Mouse (Mus musculus): Measurements from ENCODE around the gene Entpd1. TPM values are rescaled to one million over a fixed set of nuclear protein-coding genes. Genes with fewer than 3 reads are reported as not detected.

Gene Entpd1
- polyA plus RNA-seq, 1 experiment from 2014 or later, result 8.6 TPM

- no peak for ATAC-seq (replicated peaks)
- Histone ChIP-seq H3K4me1 (peaks cover under 1% of the 10 kb centered on the region), H3K4me3 (no peak overlapping the region), H3K9me3 (no peaks in the 10 kb centered on the region), H3K36me3 (no peaks in the 10 kb centered on the region), H3K4me2 (replicated peaks) (no peak overlapping the region), H3K27ac (replicated peaks) (no peak overlapping the region), H3K27me3 (no peaks in the 10 kb centered on the region), H3K9ac (replicated peaks) (no peak overlapping the region)
- 79% methylated on average over 6 of the region's 6 CpGs for WGBS
Observed at GRCm38 (mm10) chr19:40716981-40717380, 104.8 kb downstream of the Entpd1 start.

GRCm38 (mm10) chr19:40719439-40720105, 107.4 kb downstream of the Entpd1 start:
- H3K4me3 ChIP-seq, result no peak overlapping the region
- H3K4me1 ChIP-seq, result peaks cover 5% of the 10 kb centered on the region
- no peak overlapping the region for H3K4me2 ChIP-seq (replicated peaks)
- no peaks in the 10 kb centered on the region for H3K27me3 ChIP-seq
- ATAC-seq (replicated peaks), result no peak
- H3K9me3 ChIP-seq, result no peaks in the 10 kb centered on the region
- 60% methylated on average over 11 of the region's 11 CpGs for WGBS
- no peak overlapping the region for H3K9ac ChIP-seq (replicated peaks)
- no peak overlapping the region for H3K27ac ChIP-seq (replicated peaks)
- H3K36me3 ChIP-seq, result no peaks in the 10 kb centered on the region

- WGBS, result 91% methylated on average over 12 of the region's 12 CpGs
Observed at GRCm38 (mm10) chr19:40720381-40720780, 108.2 kb downstream of the Entpd1 start.

GRCm38 (mm10) chr19:40722137-40723038, 110.2 kb downstream of the Entpd1 start:
- Histone ChIP-seq H3K27ac (replicated peaks) (peak overlapping the region; percentile 71), H3K4me2 (replicated peaks) (no peak overlapping the region)

More at GRCm38 (mm10) chr19:40720381-40720780, 108.2 kb downstream of the Entpd1 start:
- Histone ChIP-seq H3K27ac (replicated peaks) (no peak overlapping the region), H3K36me3 (no peaks in the 10 kb centered on the region), H3K4me2 (replicated peaks) (no peak overlapping the region), H3K4me1 (peaks cover 5% of the 10 kb centered on the region), H3K9me3 (no peaks in the 10 kb centered on the region), H3K4me3 (no peak overlapping the region), H3K27me3 (no peaks in the 10 kb centered on the region), H3K9ac (replicated peaks) (no peak overlapping the region)
- no peak for ATAC-seq (replicated peaks)

GRCm38 (mm10) chr19:40723516-40723915, 111.3 kb downstream of the Entpd1 start:
- Histone ChIP-seq H3K4me1 (peaks cover 5% of the 10 kb centered on the region), H3K9me3 (no peaks in the 10 kb centered on the region), H3K36me3 (no peaks in the 10 kb centered on the region), H3K27me3 (no peaks in the 10 kb centered on the region), H3K4me3 (no peak overlapping the region), H3K27ac (replicated peaks) (no peak overlapping the region), H3K9ac (replicated peaks) (no peak overlapping the region), H3K4me2 (replicated peaks) (no peak overlapping the region)
- no peak for ATAC-seq (replicated peaks)
- 67% methylated on average over 10 of the region's 10 CpGs for WGBS

More at GRCm38 (mm10) chr19:40722137-40723038, 110.2 kb downstream of the Entpd1 start:
- peak; percentile 85 for ATAC-seq (replicated peaks)
- Histone ChIP-seq H3K36me3 (no peaks in the 10 kb centered on the region), H3K4me1 (peaks cover 5% of the 10 kb centered on the region), H3K9me3 (no peaks in the 10 kb centered on the region), H3K9ac (replicated peaks) (no peak overlapping the region), H3K4me3 (no peak overlapping the region), H3K27me3 (no peaks in the 10 kb centered on the region)
- WGBS, result 48% methylated on average over 11 of the region's 11 CpGs

GRCm38 (mm10) chr19:40726148-40726547, 114.0 kb downstream of the Entpd1 start:
- Histone ChIP-seq H3K36me3 (no peaks in the 10 kb centered on the region), H3K9ac (replicated peaks) (no peak overlapping the region), H3K9me3 (no peaks in the 10 kb centered on the region), H3K4me2 (replicated peaks) (no peak overlapping the region), H3K27ac (replicated peaks) (no peak overlapping the region), H3K27me3 (no peaks in the 10 kb centered on the region), H3K4me3 (no peak overlapping the region), H3K4me1 (peaks cover 5% of the 10 kb centered on the region)
- ATAC-seq (replicated peaks), result no peak
- WGBS, result 81% methylated on average over 4 of the region's 4 CpGs

GRCm38 (mm10) chr19:40726614-40727013, 114.4 kb downstream of the Entpd1 start:
- 78% methylated on average over 2 of the region's 2 CpGs for WGBS
- Histone ChIP-seq H3K4me2 (replicated peaks) (no peak overlapping the region), H3K4me3 (no peak overlapping the region), H3K36me3 (no peaks in the 10 kb centered on the region), H3K4me1 (peaks cover 5% of the 10 kb centered on the region), H3K9me3 (no peaks in the 10 kb centered on the region), H3K27me3 (no peaks in the 10 kb centered on the region), H3K27ac (replicated peaks) (no peak overlapping the region), H3K9ac (replicated peaks) (no peak overlapping the region)
- no peak for ATAC-seq (replicated peaks)

- Histone ChIP-seq H3K27ac (replicated peaks) (no peak overlapping the region), H3K4me1 (no peaks in the 10 kb centered on the region), H3K9ac (replicated peaks) (no peak overlapping the region), H3K36me3 (no peaks in the 10 kb centered on the region), H3K9me3 (no peaks in the 10 kb centered on the region), H3K27me3 (no peaks in the 10 kb centered on the region), H3K4me3 (no peak overlapping the region), H3K4me2 (replicated peaks) (no peak overlapping the region)
- ATAC-seq (replicated peaks), result no peak
- 89% methylated on average over 4 of the region's 4 CpGs for whole genome bisulfite sequencing
Observed at GRCm38 (mm10) chr19:40728213-40728612, 116.0 kb downstream of the Entpd1 start.

GRCm38 (mm10) chr19:40728732-40729420, 116.7 kb downstream of the Entpd1 start:
- no peak overlapping the region for H3K4me2 ChIP-seq (replicated peaks)
- WGBS, result 67% methylated on average over 12 of the region's 12 CpGs

GRCm38 (mm10) chr19:40733409-40733808, 121.2 kb downstream of the Entpd1 start:
- WGBS, result 82% methylated on average over 10 of the region's 10 CpGs
- H3K27ac ChIP-seq (replicated peaks), result no peak overlapping the region

More at GRCm38 (mm10) chr19:40728732-40729420, 116.7 kb downstream of the Entpd1 start:
- no peak overlapping the region for H3K4me3 ChIP-seq
- H3K36me3 ChIP-seq, result no peaks in the 10 kb centered on the region
- H3K27ac ChIP-seq (replicated peaks), result no peak overlapping the region
- H3K9me3 ChIP-seq, result no peaks in the 10 kb centered on the region
- H3K27me3 ChIP-seq, result no peaks in the 10 kb centered on the region
- H3K9ac ChIP-seq (replicated peaks), result no peak overlapping the region
- no peaks in the 10 kb centered on the region for H3K4me1 ChIP-seq
- ATAC-seq (replicated peaks), result no peak

GRCm38 (mm10) chr19:40733849-40734248, 121.7 kb downstream of the Entpd1 start:
- Histone ChIP-seq H3K4me1 (peaks cover 14% of the 10 kb centered on the region), H3K4me2 (replicated peaks) (no peak overlapping the region), H3K27ac (replicated peaks) (no peak overlapping the region)

More at GRCm38 (mm10) chr19:40733409-40733808, 121.2 kb downstream of the Entpd1 start:
- H3K4me2 ChIP-seq (replicated peaks), result no peak overlapping the region
- H3K4me3 ChIP-seq, result no peak overlapping the region
- ATAC-seq (replicated peaks), result no peak
- H3K27me3 ChIP-seq, result no peaks in the 10 kb centered on the region
- H3K9ac ChIP-seq (replicated peaks), result no peak overlapping the region
- H3K9me3 ChIP-seq, result no peaks in the 10 kb centered on the region
- H3K36me3 ChIP-seq, result no peaks in the 10 kb centered on the region
- peaks cover 14% of the 10 kb centered on the region for H3K4me1 ChIP-seq

More at GRCm38 (mm10) chr19:40733849-40734248, 121.7 kb downstream of the Entpd1 start:
- Histone ChIP-seq H3K27me3 (no peaks in the 10 kb centered on the region), H3K4me3 (no peak overlapping the region), H3K36me3 (no peaks in the 10 kb centered on the region), H3K9ac (replicated peaks) (no peak overlapping the region), H3K9me3 (no peaks in the 10 kb centered on the region)
- ATAC-seq (replicated peaks), result no peak
- 43% methylated on average over 4 of the region's 4 CpGs for WGBS
